Mouse (Mus musculus) cerebellum, adult 2 months (tissue): ENCODE results near the gene Tdrd1. TPM values are rescaled to one million over a fixed set of nuclear protein-coding genes. Genes with fewer than 3 reads are reported as not detected.

Experiments used
- DNase-seq, 2 experiments: peaks; one replicate each; pipeline ENCODE4 v3.0.0; 2021
- H3K27ac ChIP-seq: fragments of 200-500 bp; 2 replicates; pipeline ENCODE4 v1.5.1; 2012; ENCODE audit warnings: low read length, control low read depth, inconsistent platforms; ENCODE audit not compliant: insufficient read depth
- H3K27me3 ChIP-seq: fragments of 200-500 bp; 2 replicates; pipeline ENCODE4 v1.6.1; 2012; ENCODE audit warnings: inconsistent platforms, mild to moderate bottlenecking, low read length, moderate library complexity; ENCODE audit not compliant: control insufficient read depth, insufficient read depth
- H3K4me1 ChIP-seq: fragments of 200-500 bp; 2 replicates; pipeline ENCODE4 v1.6.1; 2011; ENCODE audit warnings: low read length; ENCODE audit not compliant: control insufficient read depth, insufficient read depth
- H3K4me3 ChIP-seq: fragments of 200-500 bp; replicated peaks from 2 replicates; pipeline ENCODE3; 2011; ENCODE audit warnings: mild to moderate bottlenecking, low read depth, low read length, control low read depth; ENCODE audit not compliant: insufficient read depth
- CTCF ChIP-seq: fragments of 200-500 bp; IDR thresholded peaks from 2 replicates; pipeline ENCODE4 v1.5.1; 2011; ENCODE audit warnings: low read depth, mild to moderate bottlenecking, control low read depth, low read length, moderate library complexity, borderline replicate concordance; ENCODE audit not compliant: insufficient read depth
- POLR2A ChIP-seq: fragments of 200-500 bp; IDR thresholded peaks from 2 replicates; pipeline ENCODE4 v1.6.1; 2011; ENCODE audit warnings: low read length, control low read depth, borderline replicate concordance; ENCODE audit not compliant: insufficient read depth
- WGBS: fragments of 180-500 bp; shearing (Covaris S2); methylation state at CpG from one replicate; pipeline ENCODE4 v1.1.7; 2018; 5-methylcytosine and 5-hydroxymethylcytosine counted together
- polyA plus RNA-seq: library from polyadenylated mRNA; depleted of rRNA; stranded (reverse); fragments of >200 nt; gene quantifications from 2 replicates; pipeline ENCODE4 v1.2.3, GENCODE M21; 2012

Gene Tdrd1
- polyA plus RNA-seq, 1 experiment: 0.20 TPM

DNA sequence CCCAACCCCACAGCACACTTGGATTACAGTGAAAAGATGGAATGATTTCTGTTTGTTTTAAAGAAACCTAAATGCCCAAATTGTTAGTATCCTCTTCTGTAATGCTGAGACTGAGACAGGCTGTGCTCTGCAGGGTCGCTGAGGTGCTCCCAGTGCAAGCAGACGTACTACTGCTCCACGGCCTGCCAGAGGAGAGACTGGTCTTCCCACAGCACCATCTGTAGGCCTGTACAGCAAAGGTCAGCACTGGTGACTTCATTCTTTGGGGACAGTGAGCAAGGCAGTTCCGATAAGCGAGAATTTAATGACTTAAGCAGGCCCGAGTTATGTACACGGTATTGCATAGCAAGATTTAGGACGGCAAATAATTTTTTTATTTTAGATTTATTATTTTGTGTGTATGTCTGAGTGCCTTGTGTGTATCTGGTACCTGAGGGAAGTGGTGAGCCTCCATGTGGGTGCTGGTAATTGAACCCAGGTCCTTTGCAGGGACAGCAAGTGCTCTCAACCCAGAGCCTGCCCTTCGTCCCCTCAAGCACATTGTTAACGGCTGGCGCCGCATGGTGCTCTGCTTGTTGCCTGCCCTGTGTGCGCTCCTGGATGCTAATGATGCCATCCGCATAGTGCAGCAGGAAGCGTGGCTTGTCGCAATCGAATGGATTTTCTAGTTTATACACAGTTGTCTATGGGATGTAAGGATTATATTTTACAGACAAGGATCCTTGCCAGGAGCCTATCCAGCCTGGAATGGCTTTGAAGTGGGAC lies 13.1 kb downstream of the Tdrd1 start:
- Histone ChIP-seq H3K27me3 (no peaks in the 10 kb centered on the region), H3K4me1 (no peaks in the 10 kb centered on the region; the same call in 1 of the 2 replicates), H3K4me3 (no peak overlapping the region), H3K27ac (no peak overlapping the region)
- 85% methylated on average over 17 of the region's 17 CpGs for WGBS
- DNase-seq: no peak
- TF ChIP-seq CTCF (no peak), POLR2A (no peak)

DNA sequence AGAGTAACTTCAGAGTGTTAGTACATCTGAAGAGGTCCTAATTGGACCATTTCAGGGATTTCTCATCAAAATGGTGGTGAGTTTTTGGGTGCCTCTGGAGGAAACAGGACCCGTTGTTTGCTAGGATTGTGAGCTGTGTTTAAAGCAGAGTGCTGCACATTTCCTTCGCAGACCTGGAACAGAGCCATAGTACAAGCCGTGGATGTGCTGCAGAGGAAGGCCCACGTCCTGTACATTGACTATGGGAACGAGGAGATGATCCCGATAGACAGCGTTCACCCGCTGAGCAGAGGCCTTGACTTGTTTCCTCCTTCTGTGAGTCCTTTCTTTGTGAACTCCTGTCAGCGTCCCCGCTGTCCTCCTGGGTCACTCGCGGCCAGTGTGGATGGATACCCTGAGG lies 17.0 kb downstream of the Tdrd1 start:
- no peak for TF ChIP-seq POLR2A
- no peak for TF ChIP-seq CTCF
- no peak overlapping the region for H3K27ac ChIP-seq
- H3K4me3 ChIP-seq: no peak overlapping the region
- no peaks in the 10 kb centered on the region; the same call in 1 of the 2 replicates for H3K4me1 ChIP-seq
- no peak for DNase-seq
- H3K27me3 ChIP-seq: no peaks in the 10 kb centered on the region
- 66% methylated on average over 12 of the region's 12 CpGs for WGBS

DNA sequence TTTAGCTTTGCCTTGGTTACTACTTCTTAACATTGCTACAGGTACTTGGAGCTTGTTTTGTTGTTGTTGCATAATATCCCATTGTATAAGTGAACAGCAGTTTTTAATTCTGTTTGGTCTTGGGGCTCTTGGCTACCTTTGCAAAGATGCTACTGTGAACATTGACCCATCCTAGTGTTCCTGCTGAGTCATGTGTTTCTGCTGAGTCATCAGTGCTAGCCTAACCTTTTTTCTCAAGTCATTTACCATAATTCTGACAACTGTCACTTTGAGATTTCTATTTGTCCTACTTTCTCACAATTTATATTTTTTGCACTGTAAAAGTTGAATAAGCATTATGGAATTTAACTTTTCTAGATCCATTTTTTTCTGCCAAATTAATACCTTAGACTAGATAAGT lies 26.6 kb downstream of the Tdrd1 start:
- Histone ChIP-seq H3K4me1 (no peaks in the 10 kb centered on the region), H3K4me3 (no peak overlapping the region), H3K27me3 (no peaks in the 10 kb centered on the region), H3K27ac (no peak overlapping the region)
- DNase-seq: no peak
- no peak for TF ChIP-seq CTCF
- TF ChIP-seq POLR2A: no peak

DNA sequence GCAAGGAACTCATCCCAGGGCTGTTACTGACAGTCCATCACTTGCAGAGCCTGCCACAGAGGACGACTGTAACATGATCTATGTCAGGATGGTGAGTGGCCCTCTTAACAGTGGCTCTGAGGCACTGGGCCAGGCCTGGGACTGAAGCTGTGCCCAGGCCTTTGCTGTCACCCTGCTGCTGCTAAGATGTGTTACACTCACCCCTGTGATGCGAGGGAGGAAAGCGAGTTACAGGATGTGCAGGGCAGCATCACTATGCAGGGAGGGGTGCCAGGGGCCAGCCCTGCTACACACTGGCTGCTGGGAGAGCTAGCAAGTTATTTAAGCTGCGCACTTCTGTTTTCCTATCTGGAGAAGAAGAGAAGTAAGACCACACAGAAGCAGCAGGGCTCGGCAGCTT lies 30.4 kb downstream of the Tdrd1 start:
- H3K27ac ChIP-seq: no peak overlapping the region
- TF ChIP-seq CTCF (no peak), POLR2A (no peak)
- H3K27me3 ChIP-seq: no peaks in the 10 kb centered on the region
- 46% methylated on average over 5 of the region's 5 CpGs for WGBS
- no peak for DNase-seq
- no peak overlapping the region for H3K4me3 ChIP-seq
- H3K4me1 ChIP-seq: no peaks in the 10 kb centered on the region

- WGBS: 79% methylated on average over 4 of the region's 4 CpGs
- H3K27me3 ChIP-seq: no peaks in the 10 kb centered on the region; the same call in 1 of the 2 replicates
- DNase-seq: no peak
- no peaks in the 10 kb centered on the region; the same call in 1 of the 2 replicates for H3K4me1 ChIP-seq
- H3K4me3 ChIP-seq: no peak overlapping the region
- TF ChIP-seq POLR2A: no peak
- H3K27ac ChIP-seq: no peak overlapping the region
These were observed 41.7 kb downstream of the Tdrd1 start for GRCm38 (mm10) chr19:56867701-56868100.

DNA sequence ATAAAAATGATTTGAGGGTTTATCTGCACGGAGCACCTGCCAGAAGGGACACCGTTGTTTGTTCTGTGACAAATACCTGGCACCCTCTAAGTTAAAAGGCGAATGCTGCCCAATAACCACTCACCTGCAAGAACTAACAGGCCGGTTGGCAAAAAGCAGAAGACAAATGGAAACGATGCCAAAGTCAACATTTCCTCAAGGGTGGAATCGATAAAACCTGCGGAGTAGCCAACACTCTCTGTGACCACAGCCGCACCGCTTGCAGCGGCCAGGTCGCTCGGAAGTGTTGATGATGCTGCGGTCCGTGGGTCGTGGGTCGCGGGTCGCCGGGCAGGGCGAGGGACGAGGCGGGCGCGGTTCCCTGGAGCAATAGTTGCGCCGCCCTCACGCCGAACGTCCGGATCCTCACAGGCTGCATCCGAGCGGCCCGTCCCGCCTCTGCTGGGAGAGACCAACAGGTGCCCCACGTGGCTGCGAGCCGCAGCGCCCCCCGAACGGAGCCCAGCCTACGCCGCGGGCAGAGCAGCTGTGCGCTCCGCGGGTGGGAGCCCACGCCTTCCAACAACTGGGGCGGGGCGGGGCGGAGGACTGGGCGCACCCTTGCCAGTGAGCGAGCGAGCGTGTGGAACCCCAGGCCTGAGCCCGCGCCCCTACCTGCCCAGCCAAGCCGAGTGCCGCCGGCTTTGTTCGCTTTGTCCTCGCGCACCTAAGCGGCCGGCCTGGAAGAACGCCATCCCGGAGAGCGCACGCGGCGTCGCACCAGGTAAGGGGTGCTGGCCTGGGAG lies 48.0 kb downstream of the Tdrd1 start, which contains the start of gene Vwa2:
Gene Vwa2 (plus strand): TSS at position 434 of the 785 bp plus-strand sequence.
- peak; percentile 5 to 18 for DNase-seq
- H3K4me1 ChIP-seq: no peaks in the 10 kb centered on the region
- H3K4me3 ChIP-seq: peak within 1 kb of the TSS; percentile 44
- no peak within 1 kb of the TSS for H3K27ac ChIP-seq
- H3K27me3 ChIP-seq: peaks cover 3% of the 10 kb centered on the region; the same call in 1 of the 2 replicates
- WGBS: 1% methylated on average over 71 of the region's 71 CpGs
- TF ChIP-seq POLR2A (no peak), CTCF (no peak)

GRCm38 (mm10) chr19:56874601-56875315 lies 48.7 kb downstream of the Tdrd1 start:
- peak in 1 of 2 experiments; percentile 12 for DNase-seq
- no peaks in the 10 kb centered on the region for H3K4me1 ChIP-seq
- no peak overlapping the region for H3K27ac ChIP-seq
- H3K4me3 ChIP-seq: peak overlapping the region; percentile 44
- peaks cover 3% of the 10 kb centered on the region; the same call in 1 of the 2 replicates for H3K27me3 ChIP-seq
- no peak for TF ChIP-seq POLR2A
- no peak for TF ChIP-seq CTCF
- 14% methylated on average over 30 of the region's 30 CpGs for WGBS
